Mouse (Mus musculus) kidney, postnatal 25 days (tissue): ENCODE data around the gene Gm10134.
"Not testable (repeated sequence)": the region's sequence is repeated elsewhere in the genome, so short reads cannot be mapped to it uniquely, and the experiment has no call there.

Experiments used
- DNase-seq, 2 experiments: peaks; one replicate each; pipeline ENCODE4 v3.0.0; 2021; ENCODE audit warnings: mixed read lengths in 2 of 2

Gm10134 gene

GRCm38 (mm10) chr2:28505795-28506194, at the start of gene Gm10134:
Gm10134 (plus strand) TSS chr2:28506095.
- DNase-seq = no peak

- no peak for DNase-seq
These were observed 49.3 kb upstream of the Gm10134 start for GRCm38 (mm10) chr2:28456616-28457015.

- peak; percentile 79 to 87 for DNase-seq
These were observed 42.0 kb upstream of the Gm10134 start for GRCm38 (mm10) chr2:28463919-28464318.

GRCm38 (mm10) chr2:28464919-28465318, 41.0 kb upstream of the Gm10134 start:
- DNase-seq = no peak

GRCm38 (mm10) chr2:28465836-28466518, 39.9 kb upstream of the Gm10134 start, which contains the start of gene 1700007K13Rik:
1700007K13Rik (minus strand) TSS chr2:28466332.
- DNase-seq = peak; percentile 85 to 93

GRCm38 (mm10) chr2:28467860-28468485, 37.9 kb upstream of the Gm10134 start, which contains the start of gene Mrps2:
Mrps2 (plus strand) TSS chr2:28468066.
- peak; percentile 86 to 93 for DNase-seq

GRCm38 (mm10) chr2:28468486-28469225, 37.2 kb upstream of the Gm10134 start:
- DNase-seq = no peak

GRCm38 (mm10) chr2:28469461-28469860, 36.4 kb upstream of the Gm10134 start:
- no peak for DNase-seq

GRCm38 (mm10) chr2:28470591-28470990, 35.3 kb upstream of the Gm10134 start:
- DNase-seq = no peak

- DNase-seq = not testable (repeated sequence)
These were observed 33.9 kb upstream of the Gm10134 start for GRCm38 (mm10) chr2:28472011-28472410.

- DNase-seq = not testable (repeated sequence)
These were observed 27.9 kb upstream of the Gm10134 start for GRCm38 (mm10) chr2:28477993-28478392.

GRCm38 (mm10) chr2:28479208-28480204, 26.4 kb upstream of the Gm10134 start:
- DNase-seq = no peak

- DNase-seq = peak; percentile 48 to 75
These were observed 22.0 kb upstream of the Gm10134 start for GRCm38 (mm10) chr2:28483861-28484260.

- no peak for DNase-seq
These were observed 11.4 kb upstream of the Gm10134 start for GRCm38 (mm10) chr2:28494521-28494920.

- peak in 1 of 2 experiments; percentile 60 for DNase-seq
These were observed 10.6 kb upstream of the Gm10134 start for GRCm38 (mm10) chr2:28495207-28495756.

- DNase-seq = no peak
These were observed 9.9 kb upstream of the Gm10134 start for GRCm38 (mm10) chr2:28495801-28496595.

- no peak for DNase-seq
These were observed 9.2 kb upstream of the Gm10134 start, which contains the start of gene Gbgt1 for GRCm38 (mm10) chr2:28496671-28497070. Gbgt1 (plus strand) TSS chr2:28496891.

- no peak for DNase-seq
These were observed 8.3 kb upstream of the Gm10134 start for GRCm38 (mm10) chr2:28497561-28497960.

GRCm38 (mm10) chr2:28498431-28498830, 7.5 kb upstream of the Gm10134 start:
- no peak for DNase-seq

GRCm38 (mm10) chr2:28502987-28503386, 2.9 kb upstream of the Gm10134 start:
- DNase-seq = no peak

- DNase-seq = no peak
These were observed 1.2 kb upstream of the Gm10134 start for GRCm38 (mm10) chr2:28504676-28505075.
